Comparison of ENCODE assay signal across 12 mouse cellular contexts in genomic region chr5:125358270-125358608, GRCm38 (mm10). TPM values are rescaled to one million over a fixed set of nuclear protein-coding genes. Genes with fewer than 3 reads are reported as not detected.
A peak's percentile ranks its signal among the peaks of the same experiment; 100 is the strongest.
DNase-seq lines count a peak whose midpoint lies in the region; ATAC-seq and TF ChIP-seq lines count a peak whose summit lies in the region.
"Had no signal": no experiment of that assay in that cellular context is flagged by ENCODE, and none has a peak within 500 bp of the region (broad histone marks: within the 10 kb centered on the region; RNA-seq: fewer than 3 reads in every experiment).

No protein-coding gene starts in this region.

- no peaks in the 10 kb centered on the region for H3K36me3 ChIP-seq in lung, postnatal 0 days (ENCODE audit: insufficient read depth, low read length)
- H3K36me3 ChIP-seq: forebrain, embryonic 10.5 days; kidney, embryonic 15.5 days; midbrain, embryonic 15.5 days had no signal

- no peaks in the 10 kb centered on the region for H3K4me1 ChIP-seq in lung, postnatal 0 days (ENCODE audit: insufficient read depth, low read depth, low read length)

- ATAC-seq in lung, postnatal 0 days: no peak
- ATAC-seq: midbrain, embryonic 15.5 days had no signal

- peak; percentile 12 to 41 for DNase-seq in adrenal gland, adult (ENCODE audit: inconsistent age in 2 of 2, low spot score in 1 of 2)
- DNase-seq in adrenal gland, postnatal 10 days: no peak
- peak; percentile 42 to 61 for DNase-seq in spleen, postnatal 36 days (ENCODE audit: low spot score in 2 of 2)
- no peak for DNase-seq in spleen, adult 12 weeks (ENCODE audit: low spot score)
- DNase-seq in lung, postnatal 0 days (ENCODE audit: low spot score): peak; percentile 68
- DNase-seq in left cerebral cortex, postnatal 10 days (ENCODE audit: extremely low spot score in 1 of 2, low spot score in 2 of 2): no peak
- DNase-seq in cerebellum, postnatal 14 days: no peak
- no peak for DNase-seq in thymus, postnatal 14 days
- DNase-seq: adrenal gland, postnatal 36 days had no signal

- H3K4me3 ChIP-seq in lung, postnatal 0 days (ENCODE audit: low read depth, low read length): no peak overlapping the region
- H3K4me3 ChIP-seq: forebrain, embryonic 10.5 days; kidney, embryonic 15.5 days; midbrain, embryonic 15.5 days had no signal

- no peak overlapping the region for H3K27ac ChIP-seq in lung, postnatal 0 days (ENCODE audit: low read length)
- H3K27ac ChIP-seq: forebrain, embryonic 10.5 days; kidney, embryonic 15.5 days; midbrain, embryonic 15.5 days had no signal

- H3K9me3 ChIP-seq in lung, postnatal 0 days (ENCODE audit: low read length): no peaks in the 10 kb centered on the region
- H3K9me3 ChIP-seq: kidney, embryonic 15.5 days; midbrain, embryonic 15.5 days had no signal

- no peak overlapping the region for H3K9ac ChIP-seq in lung, postnatal 0 days (replicated peaks; ENCODE audit: low read depth)
- H3K9ac ChIP-seq: kidney, embryonic 15.5 days; midbrain, embryonic 15.5 days had no signal

- 43% methylated on average over 5 of the region's 5 CpGs for WGBS in lung, postnatal 0 days

- peak; percentile 18 for TF ChIP-seq CTCF in lung, postnatal 0 days (IDR thresholded peaks at IDR 0.05)

- TF ChIP-seq EP300 in lung, postnatal 0 days (IDR thresholded peaks at IDR 0.05): no peak

- H3K27me3 ChIP-seq in lung, postnatal 0 days (replicated peaks; ENCODE audit: insufficient read depth, low read length): no peaks in the 10 kb centered on the region
- H3K27me3 ChIP-seq: kidney, embryonic 15.5 days; midbrain, embryonic 15.5 days had no signal

- intact Hi-C loops in left cerebral cortex, postnatal 10 days (cut with DNase I): no loop called here

- peak overlapping the region; percentile 17 for H3K4me2 ChIP-seq in lung, postnatal 0 days (replicated peaks; ENCODE audit: low read depth, low read length)
- H3K4me2 ChIP-seq: kidney, embryonic 15.5 days; midbrain, embryonic 15.5 days had no signal

RNA-seq across cellular contexts. Expression of gene Scarb1, which starts 17.3 kb away (rescaled TPM):
- 1,000 to 10,000 TPM in 1 of 2 experiments, 100 to 1,000 TPM in 1; 506 to 1,242 TPM for total RNA-seq in adrenal gland, postnatal 10 days (2021)
- polyA plus RNA-seq in lung, postnatal 0 days (2015; fragmentation: Nextera tagmentation; extraction: Ambion mirVana): 54.9 and 64.9 TPM in 2 replicates
- total RNA-seq in left cerebral cortex, postnatal 10 days (2021): 10 to 100 TPM; 49.1 to 52.9 TPM

RNA-seq across cellular contexts. Expression of gene Gm10382, which starts 30.9 kb away (rescaled TPM):
- total RNA-seq in adrenal gland, postnatal 10 days (2021): under 1 TPM; 0.21 to 0.24 TPM
- 0.63 and 0.77 TPM in 2 replicates for polyA plus RNA-seq in lung, postnatal 0 days (2015; fragmentation: Nextera tagmentation; extraction: Ambion mirVana)
- total RNA-seq in left cerebral cortex, postnatal 10 days (2021): under 1 TPM; 0.39 to 0.56 TPM

RNA-seq across cellular contexts. Expression of gene Ubc, which starts 31.8 kb away (rescaled TPM):
- 1,000 to 10,000 TPM; 1,039 to 1,045 TPM for total RNA-seq in adrenal gland, postnatal 10 days (2021)
- polyA plus RNA-seq in lung, postnatal 0 days (2015; fragmentation: Nextera tagmentation; extraction: Ambion mirVana): 751 and 865 TPM in 2 replicates
- total RNA-seq in left cerebral cortex, postnatal 10 days (2021): 100 to 1,000 TPM; 831 to 842 TPM

Comparison
In these comparisons a context has a peak if more than half of its experiments do, and no peak if none do; other contexts are left out.
1. DNase-seq: peak in adrenal gland, adult (2 of 2), spleen, postnatal 36 days (2 of 2) and lung, postnatal 0 days (single experiment); none in adrenal gland, postnatal 10 days (single experiment), spleen, adult 12 weeks (single experiment), left cerebral cortex, postnatal 10 days (0 of 2), cerebellum, postnatal 14 days (0 of 2) and thymus, postnatal 14 days (single experiment).
2. RNA of gene Scarb1, which starts 17.3 kb away (total RNA-seq): 506 to 1,242 TPM in adrenal gland, postnatal 10 days; 49.1 to 52.9 TPM in left cerebral cortex, postnatal 10 days; every median in the first group is over 4 times any median in the second.